Comparison of ENCODE assay signal across 15 mouse cellular contexts in genomic region chr11:63570646-63571045, GRCm38 (mm10).
"Had no signal": no experiment of that assay in that cellular context is flagged by ENCODE, and none has a peak within 500 bp of the region (broad histone marks: within the 10 kb centered on the region; RNA-seq: fewer than 3 reads in every experiment).

No protein-coding gene starts in this region.

- ATAC-seq: intestine, postnatal 0 days; liver, postnatal 0 days; lung, postnatal 0 days; midbrain, embryonic 13.5 days had no signal

- H3K9ac ChIP-seq: limb, embryonic 13.5 days; liver, embryonic 14.5 days; liver, postnatal 0 days; lung, embryonic 14.5 days; midbrain, embryonic 13.5 days had no signal

- H3K4me2 ChIP-seq: limb, embryonic 13.5 days; liver, embryonic 11.5 days; lung, embryonic 14.5 days; midbrain, embryonic 13.5 days had no signal

- H3K27ac ChIP-seq: kidney, postnatal 0 days; layer of hippocampus, adult 2 months; limb, embryonic 10.5 days; limb, embryonic 13.5 days; liver, embryonic 14.5 days; macrophage; midbrain, embryonic 13.5 days had no signal

- H3K4me1 ChIP-seq: midbrain, embryonic 13.5 days had no signal

- H3K9me3 ChIP-seq: limb, embryonic 10.5 days; limb, embryonic 13.5 days; midbrain, embryonic 13.5 days had no signal

- H3K4me3 ChIP-seq: layer of hippocampus, adult 2 months; limb, embryonic 10.5 days; limb, embryonic 13.5 days; midbrain, embryonic 13.5 days had no signal

- H3K27me3 ChIP-seq: limb, embryonic 13.5 days; midbrain, embryonic 13.5 days had no signal

- H3K36me3 ChIP-seq: limb, embryonic 10.5 days; limb, embryonic 13.5 days; midbrain, embryonic 13.5 days had no signal

- DNase-seq: layer of hippocampus, adult 9-11 months; liver, postnatal 0 days; lung, embryonic 14.5 days; thymus, adult 18-20 months; thymus, postnatal 36 days had no signal
